Mouse (Mus musculus): Measurements from ENCODE around the gene Rnf115.
A peak's percentile ranks its signal among the peaks of the same experiment; 100 is the strongest.

Rnf115 gene

GRCm38 (mm10) chr3:96777120-96777519, 49.7 kb downstream of the Rnf115 start:
- DNase-seq (ENCODE audit: low spot score): no peak

GRCm38 (mm10) chr3:96782236-96782635, 54.8 kb downstream of the Rnf115 start:
- DNase-seq (ENCODE audit: low spot score): no peak

- DNase-seq (ENCODE audit: low spot score): no peak
Observed at GRCm38 (mm10) chr3:96787784-96788183, 60.3 kb downstream of the Rnf115 start.

GRCm38 (mm10) chr3:96788506-96788905, 61.0 kb downstream of the Rnf115 start:
- no peak for DNase-seq (ENCODE audit: low spot score)

GRCm38 (mm10) chr3:96800254-96800653, 72.8 kb downstream of the Rnf115 start:
- no peak for DNase-seq (ENCODE audit: low spot score)

GRCm38 (mm10) chr3:96802214-96802613, 74.8 kb downstream of the Rnf115 start:
- no peak for DNase-seq (ENCODE audit: low spot score)

- DNase-seq (ENCODE audit: low spot score): no peak
Observed at GRCm38 (mm10) chr3:96808136-96808535, 80.7 kb downstream of the Rnf115 start.

- DNase-seq (ENCODE audit: low spot score): no peak
Observed at GRCm38 (mm10) chr3:96808651-96809050, 81.2 kb downstream of the Rnf115 start.

GRCm38 (mm10) chr3:96811232-96811631, 83.8 kb downstream of the Rnf115 start:
- no peak for DNase-seq (ENCODE audit: low spot score)

- peak; percentile 81 for DNase-seq (ENCODE audit: low spot score)
Observed at GRCm38 (mm10) chr3:96812395-96813091, 85.1 kb downstream of the Rnf115 start.

GRCm38 (mm10) chr3:96813106-96813505, 85.6 kb downstream of the Rnf115 start:
- peak; percentile 54 for DNase-seq (ENCODE audit: low spot score)

- no peak for DNase-seq (ENCODE audit: low spot score)
Observed at GRCm38 (mm10) chr3:96813591-96814244, 86.3 kb downstream of the Rnf115 start.

- peak; percentile 65 for DNase-seq (ENCODE audit: low spot score)
Observed at GRCm38 (mm10) chr3:96814342-96814741, 86.9 kb downstream of the Rnf115 start.

GRCm38 (mm10) chr3:96820116-96820915, 92.9 kb downstream of the Rnf115 start:
- no peak for DNase-seq (ENCODE audit: low spot score)

GRCm38 (mm10) chr3:96821581-96821980, 94.1 kb downstream of the Rnf115 start:
- no peak for DNase-seq (ENCODE audit: low spot score)

GRCm38 (mm10) chr3:96823701-96824100, 96.2 kb downstream of the Rnf115 start:
- DNase-seq (ENCODE audit: low spot score): no peak

- no peak for DNase-seq (ENCODE audit: low spot score)
Observed at GRCm38 (mm10) chr3:96824614-96825013, 97.2 kb downstream of the Rnf115 start.

- DNase-seq (ENCODE audit: low spot score): no peak
Observed at GRCm38 (mm10) chr3:96825261-96825660, 97.8 kb downstream of the Rnf115 start.

GRCm38 (mm10) chr3:96828308-96828864, 100.9 kb downstream of the Rnf115 start:
- no peak for DNase-seq (ENCODE audit: low spot score)

- no peak for DNase-seq (ENCODE audit: low spot score)
Observed at GRCm38 (mm10) chr3:96828984-96829383, 101.5 kb downstream of the Rnf115 start, which contains the start of the genes Pdzk1 and Cd160. Gene Pdzk1 (plus strand): TSS chr3:96829284. Gene Cd160 (minus strand): TSS chr3:96829351.

GRCm38 (mm10) chr3:96829856-96830255, 102.4 kb downstream of the Rnf115 start:
- DNase-seq (ENCODE audit: low spot score): no peak

GRCm38 (mm10) chr3:96832930-96833329, 105.5 kb downstream of the Rnf115 start:
- DNase-seq (ENCODE audit: low spot score): no peak

All from T-cell, adult 2 months (primary cell).